Mouse (Mus musculus) adrenal gland, postnatal 36 days (tissue): ENCODE results near the gene Pcbp2. TPM values are rescaled to one million over a fixed set of nuclear protein-coding genes. Genes with fewer than 3 reads are reported as not detected.

Experiments
- DNase-seq, 2 experiments: peaks; one replicate each; pipeline ENCODE4 v3.0.0; 2021; ENCODE audit warnings: mixed read lengths in 1 of 2
- long read RNA-seq, 2 experiments: library from polyadenylated mRNA; stranded (forward); transcript quantifications; one replicate each; pipeline ENCODE4 v2.0.0; 2021; ENCODE audit warnings: borderline sequencing depth in 2 of 2
- total RNA-seq, 2 experiments: library from RNA; stranded (reverse); gene quantifications; 2 replicates each; pipeline ENCODE4 v1.2.3; 2021

Pcbp2 gene
- 100 to 1,000 TPM; 724 to 759 TPM for total RNA-seq
- long read RNA-seq, experiment 1, partial matches to known transcripts: 65 of 147 reads
- long read RNA-seq, experiment 1, other reads (novel, unspliced or antisense): 68 of 147 reads
- long read RNA-seq, experiment 2, partial matches to known transcripts: 9 of 32 reads
- long read RNA-seq, experiment 2, other reads (novel, unspliced or antisense): 23 of 32 reads

DNA sequence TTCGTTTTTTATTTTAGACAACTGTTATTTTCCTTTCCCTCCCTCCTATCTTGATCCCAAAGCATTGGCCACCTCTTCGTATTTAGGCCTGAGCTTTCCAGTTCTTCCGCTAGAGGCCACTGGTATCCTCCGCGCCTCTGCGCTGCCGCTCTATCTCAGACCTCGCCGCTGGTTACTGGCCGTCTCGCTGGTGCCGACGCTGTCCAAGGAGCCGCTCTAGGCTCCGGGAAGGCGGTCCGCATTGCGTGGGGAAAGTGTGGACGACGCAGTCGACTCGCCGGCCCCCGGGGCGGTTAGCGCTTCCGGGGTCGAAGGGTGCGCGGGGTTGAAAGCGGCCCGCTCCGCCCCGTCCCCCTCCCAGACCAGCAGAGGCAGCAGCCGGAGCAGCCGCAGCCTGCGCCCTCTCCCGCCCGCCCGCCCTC lies at the start of gene Pcbp2:
Gene Pcbp2, plus strand, starts transcription at position 357 of the 422 bp plus-strand sequence.
- DNase-seq: peak; percentile 98

GRCm38 (mm10) chr15:102420986-102421385 lies 49.4 kb upstream of the Pcbp2 start:
- DNase-seq: no peak

DNA sequence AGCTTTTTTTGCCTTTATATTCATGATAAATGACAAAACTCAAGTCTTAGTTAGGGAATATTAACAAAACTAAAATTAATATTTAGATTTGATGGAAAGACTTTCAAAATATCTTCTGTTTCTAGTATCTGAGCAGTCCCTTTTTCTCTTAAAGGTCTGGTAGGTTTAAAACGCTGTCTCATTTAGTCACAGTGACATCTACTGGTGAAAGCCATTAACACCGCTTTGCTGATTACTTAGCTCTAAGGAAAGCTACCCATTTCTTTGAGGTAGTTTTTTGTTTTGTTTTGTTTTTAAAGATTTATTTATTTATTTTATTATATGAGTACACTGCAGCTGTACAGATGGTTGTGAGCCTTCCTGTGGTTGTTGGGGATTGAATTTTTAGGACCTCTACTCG lies 48.9 kb upstream of the Pcbp2 start:
- peak in 1 of 2 experiments; percentile 46 for DNase-seq

DNA sequence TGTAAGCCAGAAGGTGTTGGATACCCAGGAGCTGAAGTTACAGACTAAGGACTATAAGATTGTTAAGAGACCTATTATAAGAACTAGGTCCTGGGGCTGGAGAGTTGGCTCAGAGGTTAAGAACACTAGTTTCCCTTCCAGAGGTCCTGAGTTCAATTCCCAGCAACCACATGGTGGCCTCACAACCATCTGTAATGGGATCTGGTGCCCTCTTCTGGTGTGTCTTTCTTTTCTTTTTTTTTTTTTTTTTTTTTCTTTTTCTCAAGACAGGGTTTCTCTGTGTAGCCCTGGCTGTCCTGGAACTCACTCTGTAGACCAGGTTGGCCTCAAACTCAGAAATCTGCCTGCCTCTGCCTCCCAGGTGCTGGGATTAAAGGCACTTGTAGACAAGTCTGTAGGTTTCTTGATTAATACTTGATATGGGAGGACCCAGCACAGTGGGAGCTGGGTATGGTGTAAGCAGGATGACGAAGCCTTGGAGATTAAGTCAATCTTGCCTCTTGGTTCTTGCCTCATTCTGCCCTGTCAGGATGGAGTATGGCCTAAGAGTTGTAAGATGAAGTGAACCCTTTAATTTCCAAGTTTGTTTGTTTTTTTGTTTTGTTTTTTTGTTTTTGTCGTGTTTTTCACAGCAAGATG lies 46.6 kb upstream of the Pcbp2 start:
- DNase-seq: no peak

DNA sequence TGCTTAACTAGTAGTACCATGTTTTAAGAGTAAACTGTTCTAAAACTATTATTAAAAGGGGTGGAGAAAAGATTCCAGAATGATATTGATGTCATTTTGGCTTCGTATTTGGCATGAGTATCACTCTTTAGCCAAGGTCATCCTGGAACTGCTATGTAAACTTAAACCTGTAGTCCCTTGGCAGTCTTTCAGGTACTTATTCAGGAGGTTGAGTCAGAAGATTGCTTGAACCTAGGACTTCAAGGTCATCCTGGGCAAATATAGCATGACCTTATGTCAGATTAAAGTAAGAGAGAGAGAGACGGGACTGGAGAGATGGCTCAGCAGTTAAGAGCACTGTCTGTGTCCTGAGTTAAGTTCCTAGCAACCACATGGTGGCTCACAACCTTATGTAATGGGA lies 45.7 kb upstream of the Pcbp2 start:
- DNase-seq: no peak

DNA sequence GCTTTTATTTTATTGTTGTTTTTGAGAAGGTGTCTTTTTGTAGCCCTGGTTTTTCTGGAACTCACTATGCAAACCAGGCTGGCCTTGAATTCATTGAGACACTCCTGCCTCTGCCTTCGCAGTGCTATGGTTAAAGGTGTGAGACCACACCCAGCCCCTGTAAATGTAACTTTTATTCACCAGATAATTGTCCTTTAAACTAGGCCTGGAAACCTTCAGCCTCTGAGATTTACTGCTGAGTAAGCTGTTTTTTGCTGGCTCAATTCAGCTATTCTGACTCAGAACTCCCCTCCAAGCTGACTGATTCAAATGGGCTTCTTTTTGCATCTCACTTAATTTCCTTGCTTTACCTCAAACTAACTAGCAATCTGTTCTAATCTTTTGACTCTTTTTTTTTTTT lies 43.4 kb upstream of the Pcbp2 start:
- DNase-seq: no peak

- no peak for DNase-seq
Measured at GRCm38 (mm10) chr15:102432046-102432445, 38.3 kb upstream of the Pcbp2 start.

DNA sequence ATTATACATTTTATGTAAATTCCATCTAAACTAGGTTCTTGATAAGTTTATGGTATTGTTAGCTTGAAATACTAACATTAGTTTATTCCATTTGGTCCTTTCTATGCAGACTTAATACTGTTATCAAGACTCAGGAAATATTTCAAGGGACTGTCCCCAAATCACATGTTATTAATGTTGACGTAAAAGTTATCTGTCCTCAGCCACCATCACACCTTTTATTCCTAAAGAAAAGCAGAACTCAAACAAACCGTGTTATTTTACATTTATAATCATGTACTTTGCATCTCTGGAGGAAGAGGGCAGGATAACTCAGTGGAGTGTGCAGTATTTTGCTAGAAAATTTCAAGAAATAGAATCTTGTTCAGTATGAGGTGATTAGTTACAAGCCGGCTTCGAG lies 37.2 kb upstream of the Pcbp2 start:
- DNase-seq: no peak

- peak; percentile 88 to 90 for DNase-seq
Measured at GRCm38 (mm10) chr15:102442490-102442889, 27.8 kb upstream of the Pcbp2 start.

- no peak for DNase-seq
Measured at GRCm38 (mm10) chr15:102445146-102445545, 25.2 kb upstream of the Pcbp2 start, which contains the start of gene Amhr2. Gene Amhr2, plus strand, starts transcription at chr15:102445367.

DNA sequence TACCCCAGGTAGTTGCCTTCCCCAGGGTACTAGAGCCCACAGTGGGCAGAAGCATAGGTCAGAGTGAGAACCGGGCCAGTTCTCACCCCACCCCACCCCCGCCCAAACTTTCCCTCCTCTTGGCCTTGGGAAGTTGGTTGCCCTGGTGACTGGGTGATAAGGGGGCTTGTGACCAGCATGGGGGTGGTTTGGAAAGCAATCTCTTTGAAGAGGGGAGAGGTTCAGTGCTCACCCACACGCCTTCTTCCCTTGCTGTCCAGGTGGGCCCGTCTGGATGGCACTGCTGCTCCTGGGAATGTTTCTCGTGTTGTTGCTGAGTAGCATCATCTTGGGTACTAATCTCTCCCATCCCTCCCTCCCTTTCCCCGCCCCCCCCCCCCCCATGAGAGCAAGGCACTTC lies 23.9 kb upstream of the Pcbp2 start:
- no peak for DNase-seq

DNA sequence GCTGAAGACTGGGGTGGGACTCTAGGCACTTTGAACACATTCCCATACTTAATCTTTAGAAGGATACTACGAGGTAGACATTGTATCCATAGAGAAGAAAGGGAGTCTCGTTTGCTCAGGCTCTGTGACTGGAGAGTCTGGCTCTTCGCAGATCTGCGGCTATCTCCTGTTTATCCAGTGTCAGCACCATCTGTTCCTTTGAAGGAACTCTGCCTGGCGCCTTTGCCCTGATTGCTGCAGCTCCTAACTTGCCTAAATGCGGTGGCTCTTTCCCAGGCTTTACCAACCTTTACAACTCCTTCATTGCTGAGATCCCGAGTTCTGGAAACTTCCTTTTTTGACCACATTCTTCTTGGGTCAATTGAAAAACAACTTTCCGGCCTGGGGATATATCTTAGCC lies 21.0 kb upstream of the Pcbp2 start:
- no peak for DNase-seq

DNA sequence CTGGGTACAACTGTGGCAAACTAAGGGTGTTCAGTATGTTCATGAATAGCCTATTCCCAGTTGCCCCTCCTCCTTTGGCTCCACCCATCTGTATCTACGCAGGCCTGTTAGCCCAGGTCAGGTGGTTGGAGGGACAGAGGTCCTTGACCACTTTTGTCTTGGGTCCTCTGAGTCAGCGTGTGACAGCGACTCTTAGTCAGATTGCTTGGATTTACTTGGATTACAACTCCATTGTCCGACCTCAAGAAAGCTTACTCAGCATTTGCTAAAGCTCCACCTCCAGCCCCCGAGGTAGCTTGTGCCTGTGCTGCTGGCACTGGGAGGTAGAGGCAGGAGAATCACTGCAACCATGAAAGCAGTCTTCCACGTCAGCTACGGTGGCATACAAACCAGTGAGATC lies 19.4 kb upstream of the Pcbp2 start:
- peak; percentile 82 for DNase-seq

DNA sequence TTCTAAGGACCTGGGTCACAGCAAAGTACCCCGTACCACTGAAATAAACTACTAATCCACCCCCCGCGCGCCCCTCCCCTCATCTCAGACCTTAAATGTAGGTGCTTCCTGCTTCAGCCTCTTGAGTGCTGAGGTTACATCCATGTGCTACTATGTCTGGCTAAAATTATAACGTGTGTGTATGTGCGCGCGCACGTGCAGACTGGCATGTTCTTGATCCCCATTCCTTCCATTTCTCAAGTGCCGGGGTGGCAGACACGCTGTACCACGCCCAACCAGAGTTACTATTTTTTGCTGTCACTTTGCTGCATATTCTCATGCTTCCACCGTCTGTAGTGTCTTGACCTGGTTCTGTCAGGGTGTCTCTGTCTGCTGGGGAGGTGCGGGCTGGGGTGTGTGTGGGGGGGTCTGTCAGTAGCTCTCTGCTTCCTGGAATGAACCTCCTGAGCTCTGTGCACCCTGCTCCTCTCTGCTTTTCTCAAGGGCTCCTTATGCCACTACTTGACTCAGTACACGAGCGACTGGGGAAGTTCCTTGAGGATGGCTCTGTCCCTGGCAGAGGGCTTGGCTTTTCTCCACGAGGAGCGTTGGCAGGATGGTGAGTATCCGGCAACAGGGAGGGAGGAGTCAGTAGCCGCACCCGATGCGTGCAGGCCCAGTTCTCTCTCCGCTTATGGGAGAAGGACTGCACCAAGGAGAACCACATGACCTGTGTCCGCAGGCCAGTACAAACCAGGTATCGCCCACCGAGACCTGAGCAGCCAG lies 18.5 kb upstream of the Pcbp2 start:
- no peak for DNase-seq

DNA sequence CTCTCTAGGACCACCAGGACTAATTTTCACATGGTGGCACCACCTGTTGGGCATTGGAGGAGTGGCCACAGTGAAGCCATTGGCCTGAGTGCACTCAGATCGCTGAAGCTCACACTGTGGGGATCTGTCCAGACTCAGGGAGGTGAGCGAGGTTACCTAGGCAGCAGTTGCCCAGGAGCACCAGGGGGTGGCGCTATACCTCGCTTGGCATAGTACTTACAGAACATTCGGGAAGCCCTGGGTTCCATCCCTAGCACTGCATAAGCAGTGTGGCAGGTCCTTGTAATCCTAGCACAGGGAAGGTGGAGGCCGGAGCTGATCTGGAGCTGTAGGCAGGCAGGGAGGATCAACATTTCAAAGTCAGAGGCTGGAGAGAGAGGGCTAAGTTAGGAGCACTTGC lies 14.3 kb upstream of the Pcbp2 start:
- DNase-seq: peak in 1 of 2 experiments; percentile 31

DNA sequence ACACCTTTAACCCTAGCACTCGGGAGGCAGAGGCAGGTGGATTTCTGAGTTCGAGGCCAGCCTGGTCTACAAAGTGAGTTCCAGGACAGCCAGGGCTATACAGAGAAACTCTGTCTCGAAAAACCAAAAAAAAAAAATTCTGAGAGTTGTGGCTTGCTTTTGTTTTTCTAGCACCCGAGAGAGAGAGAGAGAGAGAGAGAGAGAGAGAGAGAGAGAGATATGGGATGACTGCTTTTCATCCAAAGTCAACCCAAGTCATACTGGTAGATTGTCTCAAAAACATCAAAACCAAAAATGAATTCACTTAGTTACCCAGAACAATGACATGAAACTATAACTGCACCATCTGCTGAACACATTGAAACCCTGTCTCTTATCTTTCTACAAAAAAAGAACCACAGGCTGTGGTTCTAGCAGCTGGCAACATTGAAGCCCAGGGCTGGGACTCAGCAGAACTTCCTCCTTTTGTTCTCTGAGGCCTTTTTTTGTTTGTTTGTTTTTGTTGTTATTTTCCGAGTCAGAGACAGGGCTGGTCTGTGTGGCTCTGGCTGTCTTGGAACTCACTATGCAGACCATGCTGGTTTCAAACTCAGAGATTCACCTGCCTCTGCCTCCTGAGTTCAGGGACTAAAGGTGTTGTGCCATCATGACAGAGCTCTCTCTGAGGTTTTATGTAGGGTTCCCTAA lies 12.1 kb upstream of the Pcbp2 start:
- DNase-seq: no peak

- DNase-seq: peak; percentile 91 to 92
Measured at GRCm38 (mm10) chr15:102458904-102459317, 11.4 kb upstream of the Pcbp2 start, which contains the start of gene Prr13. Gene Prr13, plus strand, starts transcription at chr15:102459028.

GRCm38 (mm10) chr15:102459381-102459780 lies 11.0 kb upstream of the Pcbp2 start:
- no peak for DNase-seq

DNA sequence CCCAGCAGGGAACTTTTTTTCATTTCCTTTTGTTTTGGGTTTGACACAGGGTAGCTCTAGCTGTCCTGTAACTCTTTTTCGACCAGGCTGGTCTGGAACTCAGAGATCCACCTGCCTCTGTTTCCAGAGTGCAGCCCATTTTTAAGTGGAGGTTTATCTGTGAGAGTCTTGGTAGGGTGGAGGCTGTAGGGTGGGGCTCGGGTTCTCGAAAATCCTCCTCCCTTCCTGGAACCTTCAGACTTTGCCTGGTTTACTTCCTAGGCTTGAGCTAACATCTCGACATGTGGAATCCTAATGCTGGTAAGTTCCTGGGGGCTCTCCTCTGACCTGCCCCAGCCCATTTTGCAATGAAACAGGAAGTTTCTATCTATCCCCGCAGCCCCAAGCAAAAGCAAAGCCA lies 10.5 kb upstream of the Pcbp2 start:
- no peak for DNase-seq

DNA sequence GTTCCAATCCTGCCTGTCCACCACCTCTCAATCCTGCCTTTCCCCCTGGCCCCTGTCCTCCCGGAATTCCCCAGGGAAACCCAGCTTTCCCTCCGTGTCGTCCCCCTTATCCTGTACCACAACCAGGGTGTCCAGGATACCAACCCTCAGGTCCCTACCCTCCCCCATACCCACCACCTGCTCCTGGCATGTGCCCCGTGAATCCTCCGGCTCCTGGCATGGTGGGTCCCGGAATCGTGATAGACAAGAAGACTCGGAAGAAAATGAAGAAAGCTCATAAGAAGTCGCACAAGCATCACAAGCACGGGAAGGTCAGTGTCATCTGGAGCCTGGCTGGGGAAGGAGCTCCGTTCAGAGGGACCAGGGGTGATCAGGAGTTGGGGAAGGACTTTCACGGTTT lies 9.9 kb upstream of the Pcbp2 start:
- no peak for DNase-seq

DNA sequence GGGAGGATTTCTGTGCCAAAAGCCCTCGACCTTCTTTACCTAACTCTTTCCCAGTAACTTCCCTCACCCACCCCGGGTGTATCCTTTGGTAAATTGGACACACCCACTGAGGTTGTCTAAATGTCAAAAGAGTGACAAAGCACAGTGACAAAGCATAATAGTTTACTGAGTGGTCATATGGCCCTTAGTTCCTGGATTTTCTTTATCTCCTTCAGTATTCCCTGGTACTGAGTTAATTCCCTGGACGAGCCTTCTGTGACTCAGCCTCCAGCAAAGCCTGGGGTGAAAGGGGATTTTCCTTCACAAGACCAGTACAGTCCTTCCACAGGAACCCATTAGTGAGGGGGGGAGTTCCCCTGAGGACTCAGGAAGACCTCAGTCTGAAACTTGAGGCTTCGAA lies 9.4 kb upstream of the Pcbp2 start:
- no peak for DNase-seq

- no peak for DNase-seq
Measured at GRCm38 (mm10) chr15:102461430-102462075, 8.8 kb upstream of the Pcbp2 start.
